Mouse (Mus musculus) spleen, adult 12 weeks (tissue): ENCODE data around the gene Emilin2.

Source experiments
- DNase-seq: peaks from one replicate; pipeline ENCODE4 v3.0.0; 2022; ENCODE audit warnings: low spot score

Gene Emilin2

GRCm38 (mm10) chr17:71300338-71300737, 11.4 kb downstream of the Emilin2 start:
- DNase-seq, result no peak

GRCm38 (mm10) chr17:71299879-71300278, 11.9 kb downstream of the Emilin2 start:
- no peak for DNase-seq

GRCm38 (mm10) chr17:71294570-71294969, 17.2 kb downstream of the Emilin2 start:
- no peak for DNase-seq

GRCm38 (mm10) chr17:71292897-71293296, 18.9 kb downstream of the Emilin2 start:
- DNase-seq, result no peak

- DNase-seq, result no peak
These were observed 19.8 kb downstream of the Emilin2 start for GRCm38 (mm10) chr17:71291897-71292420.

GRCm38 (mm10) chr17:71290486-71291410, 21.0 kb downstream of the Emilin2 start:
- peak; percentile 29 for DNase-seq

- DNase-seq, result no peak
These were observed 22.1 kb downstream of the Emilin2 start for GRCm38 (mm10) chr17:71289572-71290176.

GRCm38 (mm10) chr17:71288808-71289548, 22.8 kb downstream of the Emilin2 start:
- no peak for DNase-seq

- peak; percentile 33 for DNase-seq
These were observed 23.5 kb downstream of the Emilin2 start for GRCm38 (mm10) chr17:71288145-71288758.

GRCm38 (mm10) chr17:71287586-71287985, 24.2 kb downstream of the Emilin2 start:
- no peak for DNase-seq

GRCm38 (mm10) chr17:71285929-71286328, 25.8 kb downstream of the Emilin2 start:
- DNase-seq, result no peak

- no peak for DNase-seq
These were observed 26.9 kb downstream of the Emilin2 start for GRCm38 (mm10) chr17:71284890-71285289.

GRCm38 (mm10) chr17:71283237-71283636, 28.5 kb downstream of the Emilin2 start:
- no peak for DNase-seq

- DNase-seq, result no peak
These were observed 29.1 kb downstream of the Emilin2 start for GRCm38 (mm10) chr17:71282716-71283115.

- DNase-seq, result no peak
These were observed 33.9 kb downstream of the Emilin2 start for GRCm38 (mm10) chr17:71277701-71278491.

- no peak for DNase-seq
These were observed 35.0 kb downstream of the Emilin2 start for GRCm38 (mm10) chr17:71276771-71277170.

GRCm38 (mm10) chr17:71273901-71274300, 37.9 kb downstream of the Emilin2 start:
- DNase-seq, result no peak

- DNase-seq, result no peak
These were observed 43.2 kb downstream of the Emilin2 start for GRCm38 (mm10) chr17:71268599-71268998.

GRCm38 (mm10) chr17:71268152-71268551, 43.6 kb downstream of the Emilin2 start:
- no peak for DNase-seq

GRCm38 (mm10) chr17:71267374-71267773, 44.4 kb downstream of the Emilin2 start:
- no peak for DNase-seq
